Mouse (Mus musculus): ENCODE data around the gene Tnk2. TPM values are rescaled to one million over a fixed set of nuclear protein-coding genes. Genes with fewer than 3 reads are reported as not detected.

Tnk2 gene
- polyA plus RNA-seq, 1 experiment from 2014 or later = 12.5 TPM

GRCm38 (mm10) chr16:32687221-32687620 lies 43.5 kb downstream of the Tnk2 start:
- H3K4me3 ChIP-seq = no peak overlapping the region
- ATAC-seq (ENCODE audit: low FRiP score, low read depth) = no peak
- no peak overlapping the region for H3K27ac ChIP-seq
- no peak overlapping the region for H3K4me2 ChIP-seq (replicated peaks)
- H3K9me3 ChIP-seq = no peaks in the 10 kb centered on the region
- WGBS = 81% methylated on average over 5 of the region's 5 CpGs
- H3K27me3 ChIP-seq (replicated peaks) = no peaks in the 10 kb centered on the region
- no peak overlapping the region for H3K9ac ChIP-seq
- 0 out of 2 replicates have a peak, but pooled peaks cover 3% of the 10 kb centered on the region for H3K4me1 ChIP-seq
- H3K36me3 ChIP-seq = peaks cover 7% of the 10 kb centered on the region; the same call in 1 of the 2 replicates

- ATAC-seq (ENCODE audit: low FRiP score, low read depth) = no peak
- H3K27ac ChIP-seq = no peak overlapping the region
- H3K4me1 ChIP-seq = 0 out of 2 replicates have a peak, but pooled peaks cover 3% of the 10 kb centered on the region
- H3K36me3 ChIP-seq = no peaks in the 10 kb centered on the region
- no peak overlapping the region for H3K4me2 ChIP-seq (replicated peaks)
- no peak overlapping the region for H3K4me3 ChIP-seq
- H3K27me3 ChIP-seq (replicated peaks) = no peaks in the 10 kb centered on the region
- WGBS = 64% methylated on average over 4 of the region's 4 CpGs
- no peaks in the 10 kb centered on the region for H3K9me3 ChIP-seq
- no peak overlapping the region for H3K9ac ChIP-seq
Measured at GRCm38 (mm10) chr16:32688770-32689169, 45.1 kb downstream of the Tnk2 start.

GRCm38 (mm10) chr16:32689501-32689900 lies 45.8 kb downstream of the Tnk2 start:
- no peaks in the 10 kb centered on the region for H3K27me3 ChIP-seq (replicated peaks)
- no peak overlapping the region for H3K9ac ChIP-seq
- no peak; the same call in 1 of the 2 replicates for ATAC-seq (ENCODE audit: low FRiP score, low read depth)
- no peak overlapping the region for H3K4me2 ChIP-seq (replicated peaks)
- H3K9me3 ChIP-seq = no peaks in the 10 kb centered on the region
- H3K4me1 ChIP-seq = 0 out of 2 replicates have a peak, but pooled peaks cover 3% of the 10 kb centered on the region
- H3K27ac ChIP-seq = no peak overlapping the region
- WGBS = 6% methylated on average over 9 of the region's 9 CpGs
- no peak overlapping the region for H3K4me3 ChIP-seq
- H3K36me3 ChIP-seq = no peaks in the 10 kb centered on the region

DNA sequence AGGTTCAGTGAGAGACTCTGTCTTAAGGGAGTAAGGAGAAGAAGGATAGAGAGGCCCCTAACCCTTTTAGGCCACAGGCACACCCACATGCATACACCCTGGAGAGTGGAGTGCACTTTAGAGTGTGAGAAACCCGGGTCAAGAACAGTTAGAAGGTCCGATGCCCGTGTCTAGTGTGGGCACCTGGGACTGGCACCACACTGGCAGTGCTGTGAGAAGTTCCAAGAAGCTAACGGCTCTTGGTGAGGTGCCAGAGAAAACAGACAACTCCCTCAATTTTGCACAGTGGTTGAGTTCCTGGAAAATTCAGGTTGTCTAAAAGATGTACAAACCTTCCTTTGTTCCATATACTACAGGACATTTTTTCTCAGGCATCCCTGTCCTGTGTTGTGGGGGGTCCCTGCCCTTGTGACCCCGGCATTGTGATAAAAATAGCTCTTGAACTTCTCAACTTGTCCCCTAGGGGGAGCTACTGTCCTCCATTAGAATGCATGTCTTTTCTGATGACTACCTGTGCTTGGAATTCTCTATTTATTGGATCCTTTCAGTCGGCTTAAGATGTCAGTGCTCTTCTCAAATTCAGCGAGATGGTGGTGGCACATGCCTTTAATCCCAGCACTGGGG lies 53.3 kb downstream of the Tnk2 start:
- no peak overlapping the region for H3K9ac ChIP-seq
- H3K4me1 ChIP-seq = peaks cover 4% of the 10 kb centered on the region; the same call in 1 of the 2 replicates
- H3K36me3 ChIP-seq = no peaks in the 10 kb centered on the region

GRCm38 (mm10) chr16:32697665-32698446 lies 54.2 kb downstream of the Tnk2 start:
- Histone ChIP-seq H3K4me3 (no peak overlapping the region), H3K36me3 (no peaks in the 10 kb centered on the region), H3K4me2 (replicated peaks) (no peak overlapping the region), H3K9ac (no peak overlapping the region), H3K27ac (no peak overlapping the region), H3K9me3 (no peaks in the 10 kb centered on the region), H3K4me1 (peaks cover 4% of the 10 kb centered on the region; the same call in 1 of the 2 replicates), H3K27me3 (replicated peaks) (no peaks in the 10 kb centered on the region)
- no peak for ATAC-seq (ENCODE audit: low FRiP score, low read depth)
- 85% methylated on average over 22 of the region's 22 CpGs for WGBS

More for the DNA sequence above, 53.3 kb downstream of the Tnk2 start:
- H3K9me3 ChIP-seq = no peaks in the 10 kb centered on the region
- 47% methylated on average over 7 of the region's 7 CpGs for WGBS
- ATAC-seq (ENCODE audit: low FRiP score, low read depth) = no peak
- H3K27ac ChIP-seq = no peak overlapping the region
- no peak overlapping the region for H3K4me3 ChIP-seq
- H3K27me3 ChIP-seq (replicated peaks) = no peaks in the 10 kb centered on the region
- no peak overlapping the region for H3K4me2 ChIP-seq (replicated peaks)

DNA sequence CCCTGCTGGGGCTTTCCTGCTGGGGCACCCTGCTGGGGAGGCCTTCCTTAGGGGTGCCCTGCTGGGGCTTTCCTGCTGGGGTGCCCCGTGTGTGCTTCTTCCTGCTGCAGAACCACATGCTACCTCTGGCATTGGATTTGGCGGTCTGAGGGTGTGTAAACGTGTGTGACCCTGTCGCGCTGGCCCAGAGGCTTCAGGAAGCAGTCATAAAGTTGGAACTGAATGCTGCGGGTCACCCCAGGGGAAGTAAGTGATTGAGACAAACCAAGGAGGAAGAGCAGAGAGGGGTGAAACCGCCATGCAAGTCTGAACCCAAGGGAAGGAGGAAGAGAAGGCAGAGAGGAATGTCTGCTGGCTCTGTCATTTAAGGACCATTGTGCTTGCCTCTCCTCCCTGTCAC lies 54.9 kb downstream of the Tnk2 start:
- H3K36me3 ChIP-seq = no peaks in the 10 kb centered on the region
- no peak overlapping the region for H3K4me3 ChIP-seq
- H3K9ac ChIP-seq = no peak overlapping the region
- H3K4me1 ChIP-seq = peaks cover 4% of the 10 kb centered on the region; the same call in 1 of the 2 replicates
- H3K27me3 ChIP-seq (replicated peaks) = no peaks in the 10 kb centered on the region
- H3K9me3 ChIP-seq = no peaks in the 10 kb centered on the region
- WGBS = 35% methylated on average over 7 of the region's 7 CpGs
- ATAC-seq (ENCODE audit: low FRiP score, low read depth) = no peak
- H3K27ac ChIP-seq = no peak overlapping the region
- no peak overlapping the region for H3K4me2 ChIP-seq (replicated peaks)

DNA sequence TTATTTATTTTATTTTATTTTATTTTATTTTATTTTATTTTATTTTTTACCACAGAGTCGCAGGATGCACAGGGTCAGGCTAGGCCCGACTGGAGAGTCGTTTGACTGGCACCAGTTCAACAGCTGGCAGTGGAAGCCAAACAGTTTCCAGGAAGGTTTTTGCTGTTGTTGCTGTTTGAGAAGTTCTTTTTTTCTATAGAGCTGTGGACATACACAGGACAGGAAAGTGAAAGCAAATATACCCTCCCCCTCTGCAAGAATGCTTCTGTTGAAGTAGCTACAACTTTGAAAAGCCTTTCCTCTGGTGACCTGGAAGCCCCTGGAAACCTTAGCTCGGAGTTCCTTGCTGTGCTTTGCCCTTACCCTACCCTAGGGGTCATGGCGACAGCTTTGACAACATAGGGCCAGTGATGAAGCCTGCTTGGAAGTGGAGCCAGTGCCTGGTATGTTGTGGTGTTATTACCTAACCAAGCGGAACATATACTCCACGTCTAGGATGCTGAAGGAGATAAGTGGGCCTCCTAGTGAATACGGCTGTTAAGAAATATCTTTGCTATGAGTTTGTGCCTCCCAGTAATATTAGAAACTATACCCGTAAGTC lies 59.7 kb downstream of the Tnk2 start:
- H3K4me2 ChIP-seq (replicated peaks) = no peak overlapping the region

GRCm38 (mm10) chr16:32705606-32706005 lies 61.9 kb downstream of the Tnk2 start:
- no peaks in the 10 kb centered on the region for H3K36me3 ChIP-seq
- H3K9ac ChIP-seq = no peak overlapping the region
- 96% methylated on average over 3 of the region's 3 CpGs for WGBS
- H3K27ac ChIP-seq = no peak overlapping the region
- no peaks in the 10 kb centered on the region for H3K4me1 ChIP-seq
- H3K4me3 ChIP-seq = no peak overlapping the region
- no peaks in the 10 kb centered on the region for H3K27me3 ChIP-seq (replicated peaks)
- ATAC-seq (ENCODE audit: low FRiP score, low read depth) = no peak
- no peak overlapping the region for H3K4me2 ChIP-seq (replicated peaks)
- H3K9me3 ChIP-seq = no peaks in the 10 kb centered on the region

More for the DNA sequence above, 59.7 kb downstream of the Tnk2 start:
- no peak overlapping the region for H3K9ac ChIP-seq
- no peaks in the 10 kb centered on the region for H3K27me3 ChIP-seq (replicated peaks)
- no peak overlapping the region for H3K4me3 ChIP-seq
- no peak overlapping the region for H3K27ac ChIP-seq
- WGBS = 68% methylated on average over 9 of the region's 9 CpGs
- H3K9me3 ChIP-seq = no peaks in the 10 kb centered on the region
- H3K36me3 ChIP-seq = no peaks in the 10 kb centered on the region
- no peak for ATAC-seq (ENCODE audit: low FRiP score, low read depth)
- peaks cover 2% of the 10 kb centered on the region; the same call in 1 of the 2 replicates for H3K4me1 ChIP-seq

GRCm38 (mm10) chr16:32707111-32707823 lies 63.6 kb downstream of the Tnk2 start:
- ATAC-seq (ENCODE audit: low FRiP score, low read depth) = no peak
- Histone ChIP-seq H3K27me3 (replicated peaks) (no peaks in the 10 kb centered on the region), H3K9ac (no peak overlapping the region), H3K4me2 (replicated peaks) (no peak overlapping the region), H3K4me3 (no peak overlapping the region), H3K4me1 (no peaks in the 10 kb centered on the region), H3K27ac (no peak overlapping the region), H3K9me3 (no peaks in the 10 kb centered on the region), H3K36me3 (no peaks in the 10 kb centered on the region)
- WGBS = 77% methylated on average over 17 of the region's 17 CpGs

DNA sequence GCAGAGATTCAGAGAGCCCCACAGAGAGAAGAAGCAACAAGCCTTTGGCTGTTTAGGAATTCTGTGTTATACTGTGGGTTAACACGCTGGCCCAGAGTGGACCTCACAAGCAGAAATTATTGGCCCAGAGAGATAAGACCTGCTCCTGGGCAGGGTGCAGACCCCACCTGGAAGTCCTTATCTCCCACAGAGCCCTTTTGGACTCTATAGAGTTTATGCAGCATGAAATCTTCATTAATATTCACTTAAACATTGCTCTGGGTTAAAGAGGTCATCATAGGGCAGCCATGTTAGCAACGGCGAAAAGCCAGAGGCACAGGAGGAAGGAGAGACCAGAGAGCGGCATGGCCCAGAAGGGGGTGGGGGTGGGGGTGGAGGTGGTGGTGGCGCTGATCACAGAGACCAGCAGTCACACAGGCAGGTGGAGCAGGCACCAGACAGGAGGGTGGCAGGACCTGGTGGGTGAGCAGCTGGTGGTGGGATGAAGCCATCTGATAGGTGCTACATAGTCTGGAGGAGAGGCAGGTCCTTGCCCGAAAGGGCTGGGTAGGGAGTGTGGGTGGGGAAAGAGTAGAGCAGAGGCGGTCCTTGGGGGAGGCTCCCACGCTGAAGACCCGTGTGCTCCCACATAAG lies 64.3 kb downstream of the Tnk2 start:
- Histone ChIP-seq H3K4me1 (no peaks in the 10 kb centered on the region), H3K27ac (no peak overlapping the region), H3K27me3 (replicated peaks) (no peaks in the 10 kb centered on the region), H3K36me3 (no peaks in the 10 kb centered on the region), H3K9ac (no peak overlapping the region), H3K4me2 (replicated peaks) (no peak overlapping the region), H3K4me3 (no peak overlapping the region), H3K9me3 (no peaks in the 10 kb centered on the region)
- no peak for ATAC-seq (ENCODE audit: low FRiP score, low read depth)
- 78% methylated on average over 9 of the region's 9 CpGs for WGBS

- no peak overlapping the region for H3K27ac ChIP-seq
- H3K36me3 ChIP-seq = no peaks in the 10 kb centered on the region
- H3K9me3 ChIP-seq = no peaks in the 10 kb centered on the region
- ATAC-seq (ENCODE audit: low FRiP score, low read depth) = no peak
- no peak overlapping the region for H3K9ac ChIP-seq
- H3K4me3 ChIP-seq = no peak overlapping the region
- WGBS = 67% methylated on average over 10 of the region's 10 CpGs
- no peaks in the 10 kb centered on the region for H3K4me1 ChIP-seq
- no peaks in the 10 kb centered on the region for H3K27me3 ChIP-seq (replicated peaks)
- H3K4me2 ChIP-seq (replicated peaks) = no peak overlapping the region
Measured at GRCm38 (mm10) chr16:32708457-32709033, 64.9 kb downstream of the Tnk2 start.
